Mouse (Mus musculus): ENCODE data around the gene Plk1. TPM values are rescaled to one million over a fixed set of nuclear protein-coding genes. Genes with fewer than 3 reads are reported as not detected.
A peak's percentile ranks its signal among the peaks of the same experiment; 100 is the strongest.

Gene Plk1
- total RNA-seq, 2 experiments from 2014 or later = 43.6 to 49.4 TPM

DNA sequence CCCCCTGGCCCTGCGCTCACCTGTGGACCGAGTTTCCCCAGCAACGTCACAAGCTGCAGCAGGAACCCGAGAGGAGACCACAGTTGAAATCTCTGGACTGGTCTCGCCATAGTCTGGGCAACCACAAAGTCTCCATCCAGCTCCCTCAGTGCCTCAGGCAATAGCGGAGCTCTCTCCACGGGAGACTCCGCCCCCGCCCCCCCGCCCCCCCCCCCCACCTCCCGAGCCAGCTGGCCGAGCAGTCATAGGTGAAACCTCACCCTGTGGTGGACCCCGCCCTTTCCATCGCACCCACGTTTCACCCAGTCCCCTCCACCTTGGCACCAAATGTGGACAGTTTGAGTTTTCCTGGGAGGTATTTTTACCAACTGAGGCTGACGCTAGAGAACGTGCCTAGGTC is 26.8 kb downstream of the Plk1 start, which contains the start of gene Ern2:
Gene Ern2, minus strand, starts transcription at position 165 of the 400 bp plus-strand sequence.
- ATAC-seq (replicated peaks; ENCODE audit: low FRiP score, low TSS enrichment, poor library complexity, severe bottlenecking) = no peak

DNA sequence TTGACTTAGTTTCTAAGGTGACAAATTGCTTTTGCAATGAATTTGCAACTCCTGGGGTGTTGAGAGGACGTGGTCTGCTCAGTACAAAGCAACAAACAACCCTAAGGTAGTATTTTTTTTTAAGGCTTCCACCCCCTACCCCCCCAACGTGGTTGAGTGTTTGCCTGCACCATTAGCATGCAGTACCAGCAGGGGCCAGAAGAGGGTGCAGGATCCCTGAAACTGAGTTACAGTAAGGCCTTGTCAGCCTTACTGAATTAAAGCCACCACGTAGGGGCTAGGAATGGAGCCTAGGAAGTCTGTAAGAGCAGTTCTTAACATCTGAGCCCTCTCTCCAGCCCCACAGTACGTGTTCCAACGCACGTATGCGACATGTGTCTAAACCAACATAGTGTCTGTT is 30.2 kb downstream of the Plk1 start:
- peak; percentile 87 for ATAC-seq (replicated peaks; ENCODE audit: low FRiP score, low TSS enrichment, poor library complexity, severe bottlenecking)

DNA sequence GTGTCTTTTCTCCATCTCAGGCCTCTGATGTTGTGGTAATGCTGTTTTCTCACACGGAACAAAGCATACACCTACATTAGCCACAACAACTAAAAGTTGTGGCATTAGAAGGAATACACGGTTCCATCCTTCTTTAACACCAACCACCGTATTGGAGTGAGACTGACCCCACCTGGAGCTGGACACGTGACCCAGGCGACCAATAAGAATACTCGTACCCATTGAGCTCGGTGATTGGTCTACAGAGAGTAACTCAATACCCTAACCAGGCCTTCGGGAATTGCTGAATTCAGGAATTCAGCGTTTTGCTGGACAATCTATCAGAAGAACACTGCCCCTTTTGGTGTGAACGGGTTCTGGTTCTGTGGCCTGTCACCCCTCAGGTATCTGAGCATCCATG is 31.9 kb downstream of the Plk1 start:
- ATAC-seq (replicated peaks; ENCODE audit: low FRiP score, low TSS enrichment, poor library complexity, severe bottlenecking) = no peak

DNA sequence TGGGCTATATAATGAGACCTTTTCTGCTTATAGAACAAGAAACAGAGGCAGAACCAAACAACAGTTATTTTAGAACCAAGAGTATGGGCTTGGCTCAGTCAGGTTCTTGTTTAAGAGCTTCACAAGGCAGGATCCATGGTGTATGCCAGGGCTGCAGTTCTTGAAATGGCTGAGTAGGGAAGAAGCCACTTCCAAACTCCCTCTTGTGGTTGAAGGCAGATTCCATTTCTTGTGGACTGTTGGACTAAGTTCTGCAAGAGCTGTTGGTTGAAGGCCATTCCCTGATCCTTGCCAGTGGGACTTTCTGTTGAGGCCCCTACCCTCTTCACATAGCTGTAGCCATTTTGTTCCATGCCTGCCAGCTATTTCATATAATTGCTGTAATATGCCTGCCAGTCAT is 34.7 kb downstream of the Plk1 start:
- no peak for ATAC-seq (replicated peaks; ENCODE audit: low FRiP score, low TSS enrichment, poor library complexity, severe bottlenecking)

DNA sequence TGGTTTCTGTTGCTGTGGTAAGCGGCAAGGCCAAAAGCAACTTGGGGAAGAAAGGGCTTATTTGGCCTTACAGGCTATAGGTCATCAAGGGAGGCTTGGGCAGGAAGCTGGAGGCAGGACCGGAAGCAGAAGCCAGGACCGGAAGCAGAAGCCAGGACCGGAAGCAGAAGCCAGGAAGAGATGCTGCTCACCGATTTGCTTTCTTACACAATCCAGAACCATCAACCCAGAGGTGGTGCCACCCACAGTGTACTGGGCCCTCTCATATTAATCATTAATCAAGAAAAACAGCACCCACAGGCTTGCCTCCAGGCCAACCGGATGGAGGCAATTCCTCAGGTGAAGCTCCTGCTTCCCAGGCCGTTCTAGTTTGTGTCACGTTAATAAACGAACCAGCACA is 37.5 kb downstream of the Plk1 start:
- ATAC-seq (replicated peaks; ENCODE audit: low FRiP score, low TSS enrichment, poor library complexity, severe bottlenecking) = no peak

DNA sequence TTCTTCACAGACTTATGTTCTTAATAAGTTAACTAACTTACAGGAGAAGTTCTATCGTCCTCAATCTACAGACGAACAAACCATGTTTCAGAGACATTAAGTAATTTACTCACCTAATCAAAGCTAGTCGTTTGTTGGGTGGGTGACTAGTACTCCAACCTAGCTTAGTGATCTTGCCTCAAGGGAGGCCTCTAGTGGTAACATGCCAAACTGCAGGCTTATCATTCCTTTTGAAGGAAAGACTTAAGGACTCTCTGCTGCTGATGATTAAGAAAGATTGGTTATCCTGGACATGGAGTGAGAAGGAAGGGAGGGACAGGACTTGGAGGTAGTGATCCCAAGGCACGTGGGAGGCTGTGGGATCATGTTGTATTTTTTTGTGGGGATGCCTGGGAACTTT is 38.1 kb downstream of the Plk1 start:
- ATAC-seq (replicated peaks; ENCODE audit: low FRiP score, low TSS enrichment, poor library complexity, severe bottlenecking) = peak; percentile 88

DNA sequence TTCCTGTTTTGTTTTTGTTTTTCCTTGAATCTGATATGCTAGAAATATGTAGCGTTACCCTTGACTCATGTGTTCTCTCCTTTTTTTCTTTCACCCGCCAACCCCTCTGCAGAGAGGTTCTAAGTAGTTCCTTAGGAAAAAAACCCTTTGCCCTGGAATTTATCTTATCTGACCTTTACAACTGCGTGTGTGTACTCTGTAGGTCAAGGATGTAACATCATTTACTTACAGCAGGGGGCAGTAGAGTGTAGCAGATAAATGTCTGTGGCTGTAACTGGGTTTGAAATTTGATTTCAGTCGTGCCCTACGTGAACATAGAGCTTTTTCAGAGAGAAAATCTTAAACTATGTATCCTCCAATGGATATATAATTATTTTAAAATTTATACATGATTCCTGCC is 40.1 kb downstream of the Plk1 start:
- peak; percentile 70 for ATAC-seq (replicated peaks; ENCODE audit: low FRiP score, low TSS enrichment, poor library complexity, severe bottlenecking)

DNA sequence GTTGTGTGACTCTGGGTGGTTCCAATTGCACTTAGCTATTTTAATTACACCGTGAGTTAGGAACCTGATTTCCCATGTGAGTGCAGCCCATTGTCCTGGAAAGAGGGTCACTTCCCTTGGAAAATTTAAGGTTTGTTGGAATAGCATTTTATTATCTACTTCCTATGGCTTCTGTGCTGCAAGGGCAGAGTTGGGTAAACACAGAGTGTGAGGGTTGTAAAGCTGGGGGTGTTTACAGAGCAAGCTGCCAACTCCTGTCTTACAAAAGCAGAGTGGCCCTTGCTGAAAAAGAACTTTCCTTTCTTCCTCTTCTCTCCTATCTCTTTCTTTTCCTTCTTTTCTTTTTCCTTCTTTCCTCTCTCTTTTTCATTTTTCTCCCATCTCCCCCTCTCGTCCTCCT is 44.7 kb downstream of the Plk1 start:
- no peak for ATAC-seq (replicated peaks; ENCODE audit: low FRiP score, low TSS enrichment, poor library complexity, severe bottlenecking)

DNA sequence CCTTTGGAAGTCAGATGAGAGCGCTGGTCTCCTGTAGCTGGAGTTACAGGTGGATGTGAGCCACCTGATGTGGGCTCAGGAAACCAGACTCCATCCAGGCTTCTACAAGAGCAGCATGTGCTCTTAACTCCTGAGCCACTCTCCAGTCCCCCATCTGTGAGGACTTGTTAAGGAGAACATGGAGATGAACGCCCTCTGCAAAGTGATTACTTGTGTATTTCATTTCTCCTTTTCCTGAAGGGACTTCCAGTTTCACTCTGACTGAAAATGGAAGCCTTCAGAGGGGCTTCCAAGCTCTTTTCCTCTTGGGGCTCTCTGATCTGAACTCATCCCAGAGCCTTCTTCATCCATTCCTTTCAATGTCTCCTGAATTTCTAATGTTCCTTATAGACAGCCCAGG is 46.9 kb downstream of the Plk1 start:
- no peak for ATAC-seq (replicated peaks; ENCODE audit: low FRiP score, low TSS enrichment, poor library complexity, severe bottlenecking)

DNA sequence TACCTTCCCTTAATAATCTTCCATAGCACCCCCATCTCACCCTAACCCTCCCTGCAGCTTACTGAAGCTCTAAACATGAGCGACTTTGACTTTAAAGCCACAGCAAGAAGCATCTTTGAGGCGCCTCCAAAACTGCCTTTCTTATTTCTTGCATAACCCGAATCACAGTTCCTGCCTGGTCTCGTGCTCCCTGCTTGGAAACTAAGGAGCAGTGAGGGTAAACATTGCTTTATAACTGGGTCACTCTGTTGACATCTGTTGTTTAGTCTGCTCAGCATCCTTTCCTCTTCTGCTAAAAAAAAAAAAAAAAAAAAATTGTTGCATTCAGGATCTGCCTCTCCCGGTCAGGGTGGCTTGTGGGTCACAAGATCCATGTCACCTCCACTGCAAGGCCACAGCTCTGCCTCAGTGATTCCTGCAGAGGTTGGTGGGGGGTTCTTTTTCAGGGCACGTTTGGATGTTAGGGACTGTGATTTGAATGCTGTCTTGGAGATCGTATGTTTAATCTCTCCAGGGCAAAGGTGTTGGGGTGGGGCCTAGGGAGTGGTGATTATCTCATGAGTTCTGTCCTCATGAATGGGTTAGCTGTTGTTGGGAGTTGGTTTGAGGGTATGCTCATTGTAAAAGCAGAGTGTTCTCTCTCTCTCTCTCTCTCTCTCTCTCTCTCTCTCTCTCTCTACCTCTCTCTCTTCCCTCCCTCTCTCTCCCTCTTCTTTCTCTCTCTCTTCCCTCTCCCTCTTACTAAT is 49.2 kb downstream of the Plk1 start:
- ATAC-seq (replicated peaks; ENCODE audit: low FRiP score, low TSS enrichment, poor library complexity, severe bottlenecking) = no peak

DNA sequence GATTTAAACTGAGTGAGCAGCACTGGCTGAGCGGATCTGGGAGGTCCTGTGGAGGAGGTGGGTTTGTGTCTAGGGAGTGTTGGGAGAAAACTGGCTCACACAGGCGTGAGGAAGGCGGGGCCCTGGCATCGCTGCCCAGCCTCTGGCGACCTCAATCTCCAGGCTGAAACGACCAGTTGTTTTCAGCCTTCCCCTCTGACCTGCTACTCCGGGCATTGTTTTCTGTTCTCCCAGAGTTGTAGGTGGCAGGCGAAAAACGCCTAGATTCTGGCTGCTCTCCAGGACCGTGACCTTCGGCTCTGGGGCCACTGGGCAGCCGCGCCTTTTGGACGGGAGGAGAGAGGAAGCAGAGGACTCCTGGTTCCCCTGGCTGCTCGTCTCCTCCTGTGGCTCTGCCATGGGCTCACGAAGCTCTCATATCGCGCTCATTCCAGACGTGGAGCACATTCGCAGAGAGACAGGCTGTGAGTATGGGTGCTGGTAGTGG is 60.1 kb downstream of the Plk1 start, which contains the start of gene Chp2:
Gene Chp2, plus strand, starts transcription at position 182 of the 487 bp plus-strand sequence.
- ATAC-seq (replicated peaks; ENCODE audit: low FRiP score, low TSS enrichment, poor library complexity, severe bottlenecking) = no peak

Other genes with a start within 250 kb of the Plk1 start
- 15.1 and 16.2 TPM in 2 replicates for gene Cog7, start 177.7 kb upstream of the Plk1 start, total RNA-seq (2014; fragmentation: Nextera tagmentation)
- gene Cog7, start 177.7 kb upstream of the Plk1 start, total RNA-seq (2017) = 10.9 and 11.2 TPM in 2 replicates
- 39.0 and 40.3 TPM in 2 replicates for gene Gga2, start 138.2 kb upstream of the Plk1 start, total RNA-seq (2014; fragmentation: Nextera tagmentation)
- 22.4 and 23.8 TPM in 2 replicates for gene Gga2, start 138.2 kb upstream of the Plk1 start, total RNA-seq (2017)
- 37.7 and 39.4 TPM in 2 replicates for gene Ubfd1, start 92.3 kb upstream of the Plk1 start, total RNA-seq (2014; fragmentation: Nextera tagmentation)
- 30.4 and 44.2 TPM in 2 replicates for gene Ubfd1, start 92.3 kb upstream of the Plk1 start, total RNA-seq (2017)
- gene Ears2, start 92.2 kb upstream of the Plk1 start, total RNA-seq (2014; fragmentation: Nextera tagmentation) = 10.0 and 10.3 TPM in 2 replicates
- gene Ears2, start 92.2 kb upstream of the Plk1 start, total RNA-seq (2017) = 7.1 and 8.9 TPM in 2 replicates
- gene Ndufab1, start 57.6 kb upstream of the Plk1 start, total RNA-seq (2014; fragmentation: Nextera tagmentation) = 337 and 365 TPM in 2 replicates
- 59.5 and 174 TPM in 2 replicates for gene Ndufab1, start 57.6 kb upstream of the Plk1 start, total RNA-seq (2017)
- gene Palb2, start 26.5 kb upstream of the Plk1 start, total RNA-seq (2014; fragmentation: Nextera tagmentation) = 37.8 and 43.2 TPM in 2 replicates
- 17.7 and 21.8 TPM in 2 replicates for gene Palb2, start 26.5 kb upstream of the Plk1 start, total RNA-seq (2017)
- 58.6 and 63.0 TPM in 2 replicates for gene Dctn5, start 26.4 kb upstream of the Plk1 start, total RNA-seq (2014; fragmentation: Nextera tagmentation)
- 60.1 and 69.3 TPM in 2 replicates for gene Dctn5, start 26.4 kb upstream of the Plk1 start, total RNA-seq (2017)
- not detected in 2 replicates for gene Ern2, start 26.8 kb downstream of the Plk1 start, total RNA-seq (2014; fragmentation: Nextera tagmentation)
- gene Ern2, start 26.8 kb downstream of the Plk1 start, total RNA-seq (2017) = not detected in 2 replicates
- not detected in 2 replicates for gene Chp2, start 60.1 kb downstream of the Plk1 start, total RNA-seq (2014; fragmentation: Nextera tagmentation)
- not detected in 2 replicates for gene Chp2, start 60.1 kb downstream of the Plk1 start, total RNA-seq (2017)
- gene Prkcb, start 129.3 kb downstream of the Plk1 start, total RNA-seq (2014; fragmentation: Nextera tagmentation) = 6.0 and 11.4 TPM in 2 replicates
- 0.19 and 3.6 TPM in 2 replicates for gene Prkcb, start 129.3 kb downstream of the Plk1 start, total RNA-seq (2017)

Data from megakaryocyte-erythroid progenitor cell, adult 5-6 weeks (primary cell).